In genomic region chr15:84616880-84617279, GRCm38 (mm10) we compare ENCODE assay signal across 8 mouse cellular contexts. TPM values are rescaled to one million over a fixed set of nuclear protein-coding genes. Genes with fewer than 3 reads are reported as not detected.
DNase-seq lines count a peak whose midpoint lies in the region; ATAC-seq and TF ChIP-seq lines count a peak whose summit lies in the region.
"Not testable (repeated sequence)": the region's sequence is repeated elsewhere in the genome, so short reads cannot be mapped to it uniquely, and the experiment has no call there.

No protein-coding gene starts in this region.

- H3K27me3 ChIP-seq in midbrain, embryonic 11.5 days (ENCODE audit: control insufficient read depth, insufficient read depth, low read length); spleen, adult 2 months (ENCODE audit: control insufficient read depth, insufficient read depth, low read length): not testable (repeated sequence)

- not testable (repeated sequence) for TF ChIP-seq POLR2A in spleen, adult 2 months (IDR thresholded peaks at IDR 0.05; ENCODE audit: low read depth, low read length)

- peaks cover 10% of the 10 kb centered on the region for H3K4me1 ChIP-seq in midbrain, embryonic 11.5 days (ENCODE audit: control insufficient read depth, insufficient read depth, low read length)
- not testable (repeated sequence) for H3K4me1 ChIP-seq in spleen, adult 2 months (ENCODE audit: control insufficient read depth, insufficient read depth, insufficient read length)

- not testable (repeated sequence) for H3K27ac ChIP-seq in midbrain, embryonic 11.5 days (ENCODE audit: low read depth, low read length); spleen, adult 2 months (ENCODE audit: insufficient read depth, low read length)

- DNase-seq in adipocyte (ENCODE audit: low spot score): peak; percentile 75
- peak; percentile 58 to 68 for DNase-seq in cerebellum, postnatal 4 days (ENCODE audit: low spot score in 2 of 2)
- DNase-seq in gastrocnemius, postnatal 36 days: peak; percentile 53 to 73
- peak; percentile 41 for DNase-seq in kidney, adult 11 months
- DNase-seq in left cerebral cortex, postnatal 4 days: peak; percentile 74
- DNase-seq in midbrain, embryonic 11.5 days (ENCODE audit: low spot score, missing footprints): peak; percentile 95
- peak in 1 of 2 experiments; percentile 74 for DNase-seq in spleen, adult 2 months (ENCODE audit: low read depth in 1 of 2, low spot score in 2 of 2)
- peak; percentile 57 to 87 for DNase-seq in urinary bladder, postnatal 4 days (ENCODE audit: low spot score in 2 of 2)

- whole genome bisulfite sequencing in midbrain, embryonic 11.5 days: 9% methylated on average over 8 of the region's 8 CpGs
- WGBS in spleen, adult 2 months: 16% methylated on average over 8 of the region's 8 CpGs

- H3K4me3 ChIP-seq in midbrain, embryonic 11.5 days (ENCODE audit: low read depth, low read length); spleen, adult 2 months (ENCODE audit: extremely low read depth, insufficient read depth, insufficient read length): not testable (repeated sequence)

- H3K4me2 ChIP-seq in midbrain, embryonic 11.5 days: not testable (repeated sequence)

- not testable (repeated sequence) for H3K36me3 ChIP-seq in midbrain, embryonic 11.5 days (ENCODE audit: control insufficient read depth, insufficient read depth, low read length); spleen, adult 2 months (ENCODE audit: control insufficient read depth, insufficient read depth, low read length)

- intact Hi-C loops in gastrocnemius, postnatal 36 days (cut with DNase I); left cerebral cortex, postnatal 4 days (cut with DNase I): not testable (repeated sequence)

- H3K9me3 ChIP-seq in midbrain, embryonic 11.5 days (ENCODE audit: control insufficient read depth, low read length): not testable (repeated sequence)

- ATAC-seq in midbrain, embryonic 11.5 days (ENCODE audit: low FRiP score): not testable (repeated sequence)

- not testable (repeated sequence) for H3K9ac ChIP-seq in midbrain, embryonic 11.5 days (ENCODE audit: low read length)

- peak; percentile 77 for TF ChIP-seq CTCF in spleen, adult 2 months (IDR thresholded peaks at IDR 0.05; ENCODE audit: extremely low read depth, insufficient read depth, insufficient read length, insufficient replicate concordance)

RNA-seq across cellular contexts. Expression of gene Prr5, which starts 52.5 kb away (rescaled TPM):
- total RNA-seq in gastrocnemius, postnatal 36 days (2021): 1 to 10 TPM; 3.4 to 3.5 TPM
- total RNA-seq in left cerebral cortex, postnatal 4 days (2021): 10 to 100 TPM; 16.7 to 18.5 TPM
- polyA plus RNA-seq in midbrain, embryonic 11.5 days (2014; fragmentation: Nextera tagmentation; extraction: Ambion mirVana): 7.3 and 10.9 TPM in 2 replicates
- polyA plus RNA-seq in spleen, adult 2 months (2012; rRNA removed): 54.6 and 77.8 TPM in 2 replicates

RNA-seq across cellular contexts. Expression of gene Rtl6, which starts 59.3 kb away (rescaled TPM):
- total RNA-seq in gastrocnemius, postnatal 36 days (2021): 1 to 10 TPM; 3.1 to 3.4 TPM
- 10 to 100 TPM; 63.2 to 69.6 TPM for total RNA-seq in left cerebral cortex, postnatal 4 days (2021)
- 19.6 and 20.3 TPM in 2 replicates for polyA plus RNA-seq in midbrain, embryonic 11.5 days (2014; fragmentation: Nextera tagmentation; extraction: Ambion mirVana)
- 9.0 and 11.8 TPM in 2 replicates for polyA plus RNA-seq in spleen, adult 2 months (2012; rRNA removed)

Comparison
In these comparisons a context has a peak if more than half of its experiments do, and no peak if none do; other contexts are left out.
1. RNA of gene Rtl6, which starts 59.3 kb away (total RNA-seq): 63.2 to 69.6 TPM in left cerebral cortex, postnatal 4 days; 3.1 to 3.4 TPM in gastrocnemius, postnatal 36 days; every median in the first group is over 10 times any median in the second.